Mouse (Mus musculus) neural tube, embryonic 14.5 days (tissue): ENCODE results near the gene Skap1. TPM values are rescaled to one million over a fixed set of nuclear protein-coding genes. Genes with fewer than 3 reads are reported as not detected.

Source experiments
- ATAC-seq: fragments of 200-750 bp; cut with Nextera tagmentation; 2 replicates; pipeline ENCODE4 v1.8.0; 2017; ENCODE audit warnings: low read depth, mild to moderate bottlenecking, moderate TSS enrichment, moderate library complexity
- H3K27ac ChIP-seq: fragments of 300-500 bp; sonication (generic); 2 replicates; pipeline ENCODE4 v1.5.1; 2014; ENCODE audit warnings: low read depth, mild to moderate bottlenecking, control low read depth, low read length, moderate library complexity, mixed read lengths
- H3K27me3 ChIP-seq: fragments of 300-500 bp; sonication (generic); 2 replicates; pipeline ENCODE4 v1.6.1; 2014; ENCODE audit warnings: low read length; ENCODE audit not compliant: control insufficient read depth, insufficient read depth
- H3K36me3 ChIP-seq: fragments of 300-500 bp; sonication (generic); 2 replicates; pipeline ENCODE4 v1.6.1; 2014; ENCODE audit warnings: low read length, mixed read lengths; ENCODE audit not compliant: control insufficient read depth, insufficient read depth
- H3K4me1 ChIP-seq: fragments of 300-500 bp; sonication (generic); 2 replicates; pipeline ENCODE4 v1.6.1; 2014; ENCODE audit warnings: low read length; ENCODE audit not compliant: control insufficient read depth, insufficient read depth
- H3K4me2 ChIP-seq: fragments of 300-500 bp; sonication (generic); 2 replicates; pipeline ENCODE4 v1.6.1; 2014; ENCODE audit warnings: mild to moderate bottlenecking, low read depth, low read length, control low read depth
- H3K4me3 ChIP-seq: fragments of 300-500 bp; sonication (generic); 2 replicates; pipeline ENCODE4 v1.5.1; 2014; ENCODE audit warnings: low read depth, low read length, control low read depth, mixed read lengths
- H3K9ac ChIP-seq: fragments of 300-500 bp; sonication (generic); replicated peaks from 2 replicates; pipeline ENCODE4 v1.6.1; 2014; ENCODE audit warnings: low read depth, mild to moderate bottlenecking, control low read depth, low read length, mixed read lengths
- H3K9me3 ChIP-seq: fragments of 300-500 bp; sonication (generic); 2 replicates; pipeline ENCODE4 v1.6.1; 2016; ENCODE audit warnings: low read length; ENCODE audit not compliant: control insufficient read depth
- WGBS: fragments of 180-500 bp; shearing (Covaris S2); extraction: QIAGEN DNeasy Blood & Tissue Kit; methylation state at CpG from one replicate; pipeline ENCODE4 v1.1.7; 2014; 5-methylcytosine and 5-hydroxymethylcytosine counted together
- polyA plus RNA-seq: library from polyadenylated mRNA; unstranded; fragments of >200 nt; fragmentation: Nextera tagmentation; extraction: Ambion mirVana; gene quantifications from 2 replicates; pipeline ENCODE4 v1.2.1, GENCODE M21; 2014

Gene Skap1
- polyA plus RNA-seq, 1 experiment from 2014 or later, result 10.8 TPM

GRCm38 (mm10) chr11:96743000-96743399 lies 278.6 kb downstream of the Skap1 start:
- no peaks in the 10 kb centered on the region for H3K27me3 ChIP-seq
- no peaks in the 10 kb centered on the region for H3K9me3 ChIP-seq
- H3K4me3 ChIP-seq, result no peak overlapping the region
- H3K36me3 ChIP-seq, result no peaks in the 10 kb centered on the region
- H3K27ac ChIP-seq, result peak overlapping the region; percentile 95
- WGBS, result 16% methylated on average over 11 of the region's 11 CpGs
- peak overlapping the region; percentile 54 for H3K4me2 ChIP-seq
- peak overlapping the region; percentile 13 for H3K9ac ChIP-seq
- peak; percentile 47 for ATAC-seq
- H3K4me1 ChIP-seq, result peaks cover 42% of the 10 kb centered on the region

GRCm38 (mm10) chr11:96743891-96744290 lies 279.5 kb downstream of the Skap1 start:
- no peak for ATAC-seq
- H3K27me3 ChIP-seq, result no peaks in the 10 kb centered on the region
- 37% methylated on average over 4 of the region's 4 CpGs for WGBS
- H3K4me2 ChIP-seq, result peak overlapping the region; percentile 54; the same call in 1 of the 2 replicates
- H3K4me3 ChIP-seq, result no peak overlapping the region
- no peaks in the 10 kb centered on the region for H3K36me3 ChIP-seq
- H3K9me3 ChIP-seq, result no peaks in the 10 kb centered on the region
- peaks cover 34% of the 10 kb centered on the region for H3K4me1 ChIP-seq
- H3K27ac ChIP-seq, result peak overlapping the region; percentile 95
- peak overlapping the region; percentile 13; the same call in 1 of the 2 replicates for H3K9ac ChIP-seq

DNA sequence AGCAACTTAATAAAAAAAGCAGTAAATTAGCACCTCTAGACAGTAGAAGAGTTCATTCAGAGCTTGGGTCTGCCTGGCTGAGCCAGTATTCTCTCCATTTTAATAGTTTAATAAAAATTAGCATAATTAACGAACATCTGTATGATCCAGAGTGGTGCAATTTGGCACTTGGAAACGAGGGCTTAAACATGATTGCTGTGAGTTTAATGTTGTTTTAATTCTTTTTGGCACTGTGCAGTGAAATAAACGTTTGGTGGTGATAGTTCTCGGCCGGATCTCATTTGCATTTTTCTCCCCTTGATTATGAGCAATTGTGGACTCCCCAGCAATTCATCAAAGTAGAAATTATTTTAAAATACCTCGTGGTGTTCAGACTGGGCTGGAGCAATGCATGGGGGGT lies 282.3 kb downstream of the Skap1 start:
- WGBS, result 27% methylated on average over 6 of the region's 6 CpGs
- Histone ChIP-seq H3K4me2 (peak overlapping the region; percentile 38; the same call in 1 of the 2 replicates), H3K36me3 (no peaks in the 10 kb centered on the region), H3K27ac (peak overlapping the region; percentile 85), H3K9ac (no peak overlapping the region), H3K4me3 (no peak overlapping the region), H3K4me1 (peaks cover 20% of the 10 kb centered on the region), H3K27me3 (no peaks in the 10 kb centered on the region), H3K9me3 (no peaks in the 10 kb centered on the region)
- ATAC-seq, result peak; percentile 30; the same call in 1 of the 2 replicates

- peak overlapping the region; percentile 38; the same call in 1 of the 2 replicates for H3K4me2 ChIP-seq
- 60% methylated on average over 3 of the region's 3 CpGs for WGBS
- peak overlapping the region; percentile 85 for H3K27ac ChIP-seq
Observed at GRCm38 (mm10) chr11:96747555-96747954, 283.2 kb downstream of the Skap1 start.

DNA sequence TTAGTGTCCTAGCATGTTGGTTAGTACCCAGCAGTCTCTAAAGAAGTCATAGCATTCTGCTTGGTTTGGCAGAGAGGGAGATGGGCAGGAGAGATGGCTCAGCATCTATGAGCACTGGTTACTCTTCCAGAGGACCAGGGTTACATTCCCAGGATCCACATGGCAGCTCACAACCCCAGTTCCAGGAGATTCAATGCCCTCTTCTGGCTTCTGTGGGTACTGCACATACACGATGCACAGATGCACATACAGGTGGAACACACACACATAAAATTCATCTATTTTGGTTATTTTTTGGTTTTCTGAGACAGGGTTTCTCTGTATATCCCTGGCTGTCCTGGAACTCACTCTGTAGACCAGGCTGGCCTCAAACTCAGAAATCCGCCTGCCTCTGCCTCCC lies 290.9 kb downstream of the Skap1 start:
- no peaks in the 10 kb centered on the region for H3K36me3 ChIP-seq
- 98% methylated on average over 2 of the region's 2 CpGs for WGBS
- H3K4me1 ChIP-seq, result no peaks in the 10 kb centered on the region
- no peak overlapping the region for H3K27ac ChIP-seq
- no peaks in the 10 kb centered on the region for H3K9me3 ChIP-seq
- no peak overlapping the region for H3K4me2 ChIP-seq
- no peak overlapping the region for H3K9ac ChIP-seq
- no peaks in the 10 kb centered on the region for H3K27me3 ChIP-seq
- no peak for ATAC-seq
- no peak overlapping the region for H3K4me3 ChIP-seq

More at GRCm38 (mm10) chr11:96747555-96747954, 283.2 kb downstream of the Skap1 start:
- H3K4me3 ChIP-seq, result no peak overlapping the region
- no peak for ATAC-seq
- H3K36me3 ChIP-seq, result no peaks in the 10 kb centered on the region
- no peaks in the 10 kb centered on the region for H3K27me3 ChIP-seq
- H3K4me1 ChIP-seq, result peaks cover 17% of the 10 kb centered on the region
- H3K9ac ChIP-seq, result no peak overlapping the region
- no peaks in the 10 kb centered on the region for H3K9me3 ChIP-seq

DNA sequence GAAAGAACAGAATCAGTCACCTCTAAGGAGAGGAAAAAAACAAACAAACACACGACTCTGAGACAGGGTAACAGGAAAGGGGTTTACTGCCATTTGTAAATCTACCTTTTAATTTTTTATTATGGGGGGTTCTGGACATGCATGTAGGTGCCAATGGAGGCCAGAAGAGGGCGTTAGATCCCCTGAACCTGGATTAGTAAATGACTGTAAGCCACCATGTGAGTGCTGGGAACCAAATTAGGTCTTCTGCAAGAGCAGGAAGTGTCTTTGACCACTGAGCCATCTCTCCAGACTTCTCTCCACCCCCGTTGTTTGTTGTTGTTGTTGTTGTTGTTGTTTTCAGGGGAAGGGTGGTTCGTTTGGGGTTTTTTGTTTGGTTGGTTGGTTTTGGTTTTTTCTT lies 293.0 kb downstream of the Skap1 start:
- Histone ChIP-seq H3K36me3 (no peaks in the 10 kb centered on the region), H3K9me3 (no peaks in the 10 kb centered on the region), H3K4me1 (no peaks in the 10 kb centered on the region), H3K4me2 (no peak overlapping the region), H3K27me3 (no peaks in the 10 kb centered on the region), H3K9ac (no peak overlapping the region), H3K27ac (no peak overlapping the region), H3K4me3 (no peak overlapping the region)
- 66% methylated on average over 4 of the region's 4 CpGs for WGBS
- ATAC-seq, result no peak

GRCm38 (mm10) chr11:96758402-96758801 lies 294.0 kb downstream of the Skap1 start:
- H3K27me3 ChIP-seq, result no peaks in the 10 kb centered on the region
- 52% methylated on average over 5 of the region's 5 CpGs for WGBS

GRCm38 (mm10) chr11:96760042-96760441 lies 295.6 kb downstream of the Skap1 start:
- no peak for ATAC-seq
- no peak overlapping the region for H3K27ac ChIP-seq
- H3K9me3 ChIP-seq, result no peaks in the 10 kb centered on the region
- no peaks in the 10 kb centered on the region for H3K36me3 ChIP-seq
- H3K4me2 ChIP-seq, result no peak overlapping the region
- H3K27me3 ChIP-seq, result no peaks in the 10 kb centered on the region
- no peak overlapping the region for H3K9ac ChIP-seq
- 48% methylated on average over 3 of the region's 3 CpGs for WGBS
- no peak overlapping the region for H3K4me3 ChIP-seq
- H3K4me1 ChIP-seq, result peaks cover 20% of the 10 kb centered on the region

More at GRCm38 (mm10) chr11:96758402-96758801, 294.0 kb downstream of the Skap1 start:
- Histone ChIP-seq H3K9me3 (no peaks in the 10 kb centered on the region), H3K4me3 (no peak overlapping the region), H3K9ac (no peak overlapping the region), H3K4me2 (no peak overlapping the region), H3K27ac (no peak overlapping the region), H3K4me1 (peaks cover 8% of the 10 kb centered on the region; the same call in 1 of the 2 replicates), H3K36me3 (no peaks in the 10 kb centered on the region)
- ATAC-seq, result no peak

- Histone ChIP-seq H3K4me1 (peaks cover 31% of the 10 kb centered on the region), H3K4me2 (no peak overlapping the region), H3K36me3 (no peaks in the 10 kb centered on the region; the same call in 1 of the 2 replicates), H3K4me3 (no peak overlapping the region), H3K9ac (no peak overlapping the region), H3K27ac (no peak overlapping the region), H3K9me3 (no peaks in the 10 kb centered on the region), H3K27me3 (no peaks in the 10 kb centered on the region)
- 56% methylated on average over 7 of the region's 7 CpGs for WGBS
- no peak for ATAC-seq
Observed at GRCm38 (mm10) chr11:96761984-96762383, 297.6 kb downstream of the Skap1 start.
